Mouse (Mus musculus) hindbrain, embryonic 12.5 days (tissue): Measurements from ENCODE around the gene Elfn1. TPM values are rescaled to one million over a fixed set of nuclear protein-coding genes. Genes with fewer than 3 reads are reported as not detected.
A peak's percentile ranks its signal among the peaks of the same experiment; 100 is the strongest.

Experiments used
- ATAC-seq: fragments of 200-750 bp; cut with Nextera tagmentation; 2 replicates; pipeline ENCODE4 v1.8.0; 2017; ENCODE audit warnings: moderate TSS enrichment; ENCODE audit not compliant: low FRiP score
- H3K27ac ChIP-seq: fragments of 300-500 bp; sonication (generic); 2 replicates; pipeline ENCODE4 v1.5.1; 2016; ENCODE audit warnings: mild to moderate bottlenecking
- H3K27me3 ChIP-seq: fragments of 300-500 bp; sonication (generic); 2 replicates; pipeline ENCODE4 v1.6.1; 2016; ENCODE audit warnings: mild to moderate bottlenecking
- H3K36me3 ChIP-seq: fragments of 300-500 bp; sonication (generic); 2 replicates; pipeline ENCODE4 v1.6.1; 2016; ENCODE audit warnings: mild to moderate bottlenecking
- H3K4me1 ChIP-seq: fragments of 300-500 bp; sonication (generic); 2 replicates; pipeline ENCODE4 v1.6.1; 2016
- H3K4me2 ChIP-seq: fragments of 300-500 bp; sonication (generic); replicated peaks from 2 replicates; pipeline ENCODE4 v1.6.1; 2016; ENCODE audit warnings: mild to moderate bottlenecking
- H3K4me3 ChIP-seq: fragments of 300-500 bp; sonication (generic); 2 replicates; pipeline ENCODE4 v1.5.1; 2016; ENCODE audit warnings: mild to moderate bottlenecking
- H3K9ac ChIP-seq: fragments of 300-500 bp; sonication (generic); 2 replicates; pipeline ENCODE4 v1.6.1; 2016; ENCODE audit warnings: mild to moderate bottlenecking, moderate library complexity
- H3K9me3 ChIP-seq: fragments of 300-500 bp; sonication (generic); replicated peaks from 2 replicates; pipeline ENCODE4 v1.6.1; 2016; ENCODE audit warnings: mild to moderate bottlenecking
- WGBS: fragments of 180-500 bp; shearing (Covaris S2); methylation state at CpG from one replicate; pipeline ENCODE4 v1.1.7; 2016; 5-methylcytosine and 5-hydroxymethylcytosine counted together
- polyA plus RNA-seq: library from polyadenylated mRNA; unstranded; fragments of >200 nt; fragmentation: Nextera tagmentation; extraction: Ambion mirVana; gene quantifications from 2 replicates; pipeline ENCODE4 v1.2.1, GENCODE M21; 2016

Gene Elfn1
- polyA plus RNA-seq, 1 experiment from 2014 or later: 1.7 TPM

GRCm38 (mm10) chr5:139949363-139949762 is 41.6 kb downstream of the Elfn1 start:
- no peaks in the 10 kb centered on the region for H3K36me3 ChIP-seq
- H3K4me1 ChIP-seq: peaks cover 19% of the 10 kb centered on the region
- 33% methylated on average over 8 of the region's 8 CpGs for WGBS
- no peaks in the 10 kb centered on the region for H3K9me3 ChIP-seq
- no peak overlapping the region for H3K4me2 ChIP-seq
- no peak overlapping the region for H3K4me3 ChIP-seq
- no peaks in the 10 kb centered on the region for H3K27me3 ChIP-seq
- no peak for ATAC-seq
- peak overlapping the region; percentile 44; the same call in 1 of the 2 replicates for H3K27ac ChIP-seq
- H3K9ac ChIP-seq: no peak overlapping the region

- Histone ChIP-seq H3K9me3 (no peaks in the 10 kb centered on the region), H3K27me3 (no peaks in the 10 kb centered on the region), H3K9ac (no peak overlapping the region), H3K4me1 (peaks cover 15% of the 10 kb centered on the region), H3K27ac (peak overlapping the region; percentile 26), H3K4me3 (no peak overlapping the region), H3K36me3 (no peaks in the 10 kb centered on the region), H3K4me2 (no peak overlapping the region)
- 75% methylated on average over 11 of the region's 11 CpGs for WGBS
- no peak for ATAC-seq
These were observed 42.3 kb downstream of the Elfn1 start for GRCm38 (mm10) chr5:139949975-139950578.

GRCm38 (mm10) chr5:139956859-139957258 is 49.1 kb downstream of the Elfn1 start:
- 0 out of 2 replicates have a peak, but pooled peaks cover 7% of the 10 kb centered on the region for H3K4me1 ChIP-seq
- no peak overlapping the region for H3K9ac ChIP-seq
- 55% methylated on average over 10 of the region's 10 CpGs for WGBS
- 0 out of 2 replicates have a peak, but pooled peaks cover 4% of the 10 kb centered on the region for H3K9me3 ChIP-seq
- H3K4me2 ChIP-seq: no peak overlapping the region
- no peak for ATAC-seq
- H3K27ac ChIP-seq: no peak overlapping the region
- H3K4me3 ChIP-seq: no peak overlapping the region
- H3K36me3 ChIP-seq: no peaks in the 10 kb centered on the region
- no peaks in the 10 kb centered on the region for H3K27me3 ChIP-seq

GRCm38 (mm10) chr5:139959741-139960140 is 52.0 kb downstream of the Elfn1 start:
- Histone ChIP-seq H3K4me3 (no peak overlapping the region), H3K27ac (no peak overlapping the region), H3K9ac (no peak overlapping the region), H3K4me1 (0 out of 2 replicates have a peak, but pooled peaks cover 7% of the 10 kb centered on the region), H3K9me3 (0 out of 2 replicates have a peak, but pooled peaks cover 4% of the 10 kb centered on the region), H3K27me3 (no peaks in the 10 kb centered on the region), H3K36me3 (no peaks in the 10 kb centered on the region), H3K4me2 (no peak overlapping the region)
- WGBS: 90% methylated on average over 4 of the region's 4 CpGs
- no peak for ATAC-seq

- WGBS: 64% methylated on average over 5 of the region's 5 CpGs
- Histone ChIP-seq H3K9ac (no peak overlapping the region), H3K4me1 (no peaks in the 10 kb centered on the region), H3K27me3 (no peaks in the 10 kb centered on the region), H3K4me3 (no peak overlapping the region), H3K27ac (no peak overlapping the region), H3K36me3 (no peaks in the 10 kb centered on the region), H3K4me2 (no peak overlapping the region), H3K9me3 (0 out of 2 replicates have a peak, but pooled peaks cover 4% of the 10 kb centered on the region)
- ATAC-seq: no peak
These were observed 56.6 kb downstream of the Elfn1 start for GRCm38 (mm10) chr5:139964391-139964790.

GRCm38 (mm10) chr5:139965596-139965995 is 57.9 kb downstream of the Elfn1 start:
- no peak overlapping the region for H3K9ac ChIP-seq
- no peaks in the 10 kb centered on the region for H3K27me3 ChIP-seq
- WGBS: 89% methylated on average over 14 of the region's 14 CpGs
- H3K4me1 ChIP-seq: peaks cover 5% of the 10 kb centered on the region; the same call in 1 of the 2 replicates
- no peaks in the 10 kb centered on the region for H3K9me3 ChIP-seq
- H3K36me3 ChIP-seq: no peaks in the 10 kb centered on the region
- H3K27ac ChIP-seq: no peak overlapping the region
- ATAC-seq: no peak
- H3K4me3 ChIP-seq: no peak overlapping the region
- H3K4me2 ChIP-seq: no peak overlapping the region

GRCm38 (mm10) chr5:139969151-139969948 is 61.6 kb downstream of the Elfn1 start:
- no peak overlapping the region for H3K9ac ChIP-seq
- no peak for ATAC-seq

GRCm38 (mm10) chr5:139970186-139970631 is 62.5 kb downstream of the Elfn1 start:
- H3K9me3 ChIP-seq: no peaks in the 10 kb centered on the region
- H3K27me3 ChIP-seq: no peaks in the 10 kb centered on the region; the same call in 1 of the 2 replicates

More at GRCm38 (mm10) chr5:139969151-139969948, 61.6 kb downstream of the Elfn1 start:
- Histone ChIP-seq H3K4me3 (no peak overlapping the region), H3K27ac (no peak overlapping the region), H3K4me2 (no peak overlapping the region), H3K36me3 (no peaks in the 10 kb centered on the region), H3K4me1 (peaks cover 5% of the 10 kb centered on the region; the same call in 1 of the 2 replicates), H3K27me3 (no peaks in the 10 kb centered on the region; the same call in 1 of the 2 replicates), H3K9me3 (no peaks in the 10 kb centered on the region)
- 87% methylated on average over 14 of the region's 14 CpGs for WGBS

GRCm38 (mm10) chr5:139976584-139976983 is 68.8 kb downstream of the Elfn1 start:
- H3K9ac ChIP-seq: no peak overlapping the region
- H3K4me1 ChIP-seq: peaks cover 23% of the 10 kb centered on the region
- no peak overlapping the region for H3K4me3 ChIP-seq
- no peak overlapping the region for H3K27ac ChIP-seq
- H3K9me3 ChIP-seq: no peaks in the 10 kb centered on the region
- no peak for ATAC-seq
- no peaks in the 10 kb centered on the region for H3K36me3 ChIP-seq
- H3K4me2 ChIP-seq: no peak overlapping the region
- WGBS: 83% methylated on average over 4 of the region's 4 CpGs
- peaks cover 11% of the 10 kb centered on the region; the same call in 1 of the 2 replicates for H3K27me3 ChIP-seq

More at GRCm38 (mm10) chr5:139970186-139970631, 62.5 kb downstream of the Elfn1 start:
- Histone ChIP-seq H3K27ac (no peak overlapping the region), H3K9ac (no peak overlapping the region), H3K4me2 (no peak overlapping the region), H3K4me1 (peaks cover 5% of the 10 kb centered on the region; the same call in 1 of the 2 replicates), H3K4me3 (no peak overlapping the region), H3K36me3 (no peaks in the 10 kb centered on the region)
- ATAC-seq: no peak
- 73% methylated on average over 12 of the region's 12 CpGs for WGBS

GRCm38 (mm10) chr5:139977476-139977875 is 69.7 kb downstream of the Elfn1 start:
- no peak overlapping the region for H3K4me3 ChIP-seq
- WGBS: 44% methylated on average over 8 of the region's 8 CpGs
- no peak overlapping the region for H3K9ac ChIP-seq
- peaks cover 11% of the 10 kb centered on the region; the same call in 1 of the 2 replicates for H3K27me3 ChIP-seq
- H3K27ac ChIP-seq: no peak overlapping the region
- H3K4me2 ChIP-seq: no peak overlapping the region
- H3K36me3 ChIP-seq: no peaks in the 10 kb centered on the region
- no peak for ATAC-seq
- H3K9me3 ChIP-seq: no peaks in the 10 kb centered on the region
- H3K4me1 ChIP-seq: peaks cover 23% of the 10 kb centered on the region

GRCm38 (mm10) chr5:139978525-139979276 is 71.0 kb downstream of the Elfn1 start:
- no peak for ATAC-seq
- Histone ChIP-seq H3K4me2 (no peak overlapping the region), H3K9me3 (no peaks in the 10 kb centered on the region), H3K4me1 (peaks cover 23% of the 10 kb centered on the region), H3K36me3 (no peaks in the 10 kb centered on the region), H3K9ac (no peak overlapping the region), H3K27ac (no peak overlapping the region), H3K4me3 (no peak overlapping the region), H3K27me3 (peaks cover 11% of the 10 kb centered on the region; the same call in 1 of the 2 replicates)
- 11% methylated on average over 13 of the region's 13 CpGs for WGBS

GRCm38 (mm10) chr5:139979371-139979770 is 71.6 kb downstream of the Elfn1 start:
- Histone ChIP-seq H3K4me3 (no peak overlapping the region), H3K27ac (no peak overlapping the region), H3K36me3 (no peaks in the 10 kb centered on the region), H3K9me3 (no peaks in the 10 kb centered on the region), H3K4me2 (no peak overlapping the region), H3K4me1 (peaks cover 26% of the 10 kb centered on the region), H3K9ac (no peak overlapping the region), H3K27me3 (peaks cover 11% of the 10 kb centered on the region; the same call in 1 of the 2 replicates)
- ATAC-seq: no peak
- 82% methylated on average over 9 of the region's 9 CpGs for WGBS
